Mouse (Mus musculus): ENCODE measurements around the gene Clasp2.

The Clasp2 gene

DNA sequence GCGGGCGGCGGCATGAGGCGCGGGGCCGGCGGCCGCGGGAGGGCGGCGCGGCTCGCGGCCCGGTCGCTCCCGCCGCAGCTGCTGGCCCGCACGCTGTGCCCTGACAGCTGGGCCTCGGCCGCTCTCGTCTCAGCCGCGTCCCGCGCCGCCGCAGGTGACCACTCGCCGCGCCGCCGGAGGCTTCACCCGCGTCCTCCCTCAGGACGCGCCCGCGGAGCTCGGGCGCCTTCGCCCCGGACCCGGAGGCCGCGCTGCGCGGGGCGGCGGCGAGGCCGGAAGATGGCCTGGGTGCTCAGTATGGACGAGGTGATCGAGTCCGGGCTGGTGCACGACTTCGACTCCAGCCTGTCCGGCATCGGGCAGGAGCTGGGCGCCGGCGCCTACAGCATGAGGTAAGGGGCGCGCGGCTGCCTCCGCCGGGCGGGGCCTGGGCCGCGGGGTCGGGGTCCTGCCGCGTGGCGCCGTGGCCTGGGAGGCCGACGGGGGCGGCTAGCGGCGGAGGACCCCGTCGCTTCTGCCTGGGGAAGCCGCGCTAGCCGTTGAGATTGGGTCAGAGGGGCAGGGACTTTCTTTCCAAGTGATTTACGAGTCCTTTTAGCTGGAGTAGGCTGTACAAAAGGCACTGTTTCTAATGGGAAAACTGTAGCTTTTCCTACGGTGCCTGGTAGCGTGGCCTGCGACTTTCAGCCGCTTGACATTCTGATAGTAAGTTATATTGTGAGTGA, 190.3 kb downstream of the Clasp2 start:
- peak; percentile 12 to 22 for DNase-seq (ENCODE audit: low spot score in 2 of 2)

DNA sequence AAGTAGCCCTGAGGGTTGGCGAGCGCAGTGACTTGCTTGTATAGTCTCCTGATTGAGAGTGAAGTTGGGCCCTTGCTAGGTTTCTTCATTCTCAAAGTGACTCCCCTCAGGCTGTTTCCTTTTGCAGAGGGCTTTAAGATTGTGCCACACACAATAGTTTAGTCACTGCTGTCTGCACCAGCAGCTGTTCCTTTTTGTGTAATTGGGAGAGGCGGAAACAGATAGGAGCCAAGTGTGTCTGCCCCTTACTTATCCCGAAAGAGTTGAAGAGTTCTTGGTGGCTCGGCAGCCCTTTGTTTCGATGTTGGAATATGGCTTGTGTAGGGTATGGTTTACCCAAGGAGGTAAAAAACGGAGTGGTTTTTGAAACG, 190.8 kb downstream of the Clasp2 start:
- DNase-seq (ENCODE audit: low spot score in 2 of 2): no peak

DNA sequence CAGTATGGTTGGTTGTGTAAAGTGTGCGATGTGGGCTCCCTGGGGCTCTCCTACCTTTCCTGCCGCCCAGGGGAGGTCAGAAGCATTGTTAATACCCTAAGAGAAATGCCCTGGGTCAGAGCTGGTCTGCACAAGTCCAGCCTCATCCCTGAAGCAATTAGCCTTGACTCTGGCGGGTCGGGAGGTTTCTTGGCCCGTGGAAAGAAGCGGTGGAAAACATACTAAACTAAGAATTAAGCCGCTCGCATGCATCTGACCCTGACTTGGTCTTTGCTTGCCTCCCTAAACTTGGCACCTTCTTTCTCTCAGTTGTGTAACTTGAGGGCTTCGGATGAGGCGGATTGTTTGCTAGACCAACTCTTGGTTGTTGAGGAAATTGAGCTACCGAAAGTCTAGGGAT, 191.2 kb downstream of the Clasp2 start:
- DNase-seq (ENCODE audit: low spot score in 2 of 2): no peak

DNA sequence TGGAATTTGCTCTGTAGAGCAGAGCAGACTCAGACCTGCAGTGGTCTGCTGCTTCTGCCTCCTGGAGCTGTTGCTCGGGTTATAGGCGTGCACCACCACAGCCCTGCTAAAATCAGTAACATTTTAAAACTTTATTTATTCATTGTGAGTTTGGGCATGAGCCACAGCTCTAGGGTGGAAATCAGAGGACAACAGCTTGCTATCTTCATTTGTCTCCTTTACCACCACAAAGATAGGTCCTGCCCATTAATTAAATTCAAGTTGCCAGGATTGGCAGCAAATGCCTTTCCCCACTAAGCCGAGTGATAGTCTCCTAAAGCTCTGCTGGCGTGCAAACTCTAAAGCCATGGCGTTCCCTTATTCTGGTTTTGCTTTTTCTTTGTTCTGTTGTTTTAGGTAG, 194.4 kb downstream of the Clasp2 start:
- no peak for DNase-seq (ENCODE audit: low spot score in 2 of 2)

DNA sequence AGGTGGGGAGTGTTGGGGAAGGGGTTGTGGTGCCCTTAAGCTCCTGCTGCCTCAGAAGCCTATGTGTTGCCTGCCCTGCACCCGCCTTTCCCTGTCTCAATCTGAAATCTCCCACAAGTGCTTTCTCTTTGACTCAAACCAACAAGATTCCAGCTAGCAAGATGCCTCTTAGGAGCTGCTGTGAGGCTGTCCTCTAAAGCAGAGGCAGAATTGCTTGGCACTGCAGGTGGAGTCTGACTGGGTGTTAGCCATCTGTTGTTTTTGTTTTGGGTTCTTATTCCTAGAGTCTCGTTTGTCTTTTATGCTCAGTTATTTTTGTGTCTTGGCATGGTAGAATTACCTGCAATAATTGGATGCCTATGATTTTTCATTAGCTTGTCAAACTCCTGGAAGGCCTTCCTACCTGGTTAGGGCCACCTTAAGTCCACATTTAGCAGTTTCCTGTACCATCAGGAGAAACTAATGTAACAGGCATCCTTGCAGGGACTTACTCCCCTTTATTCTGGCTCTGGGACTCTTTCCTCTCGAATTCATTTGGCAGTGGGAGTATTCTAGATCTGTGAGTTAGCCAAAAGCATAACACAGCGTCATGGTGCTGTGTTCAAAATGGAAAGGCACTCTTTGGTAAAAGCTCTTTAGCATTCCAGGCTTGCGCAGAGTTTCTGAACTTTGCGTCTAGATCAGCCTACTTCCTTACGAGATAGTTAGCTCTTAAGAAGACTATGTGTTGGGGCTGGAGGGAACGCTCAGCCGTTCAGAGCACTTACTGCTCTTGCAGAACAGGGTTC, 198.0 kb downstream of the Clasp2 start:
- no peak for DNase-seq (ENCODE audit: low spot score in 2 of 2)

DNA sequence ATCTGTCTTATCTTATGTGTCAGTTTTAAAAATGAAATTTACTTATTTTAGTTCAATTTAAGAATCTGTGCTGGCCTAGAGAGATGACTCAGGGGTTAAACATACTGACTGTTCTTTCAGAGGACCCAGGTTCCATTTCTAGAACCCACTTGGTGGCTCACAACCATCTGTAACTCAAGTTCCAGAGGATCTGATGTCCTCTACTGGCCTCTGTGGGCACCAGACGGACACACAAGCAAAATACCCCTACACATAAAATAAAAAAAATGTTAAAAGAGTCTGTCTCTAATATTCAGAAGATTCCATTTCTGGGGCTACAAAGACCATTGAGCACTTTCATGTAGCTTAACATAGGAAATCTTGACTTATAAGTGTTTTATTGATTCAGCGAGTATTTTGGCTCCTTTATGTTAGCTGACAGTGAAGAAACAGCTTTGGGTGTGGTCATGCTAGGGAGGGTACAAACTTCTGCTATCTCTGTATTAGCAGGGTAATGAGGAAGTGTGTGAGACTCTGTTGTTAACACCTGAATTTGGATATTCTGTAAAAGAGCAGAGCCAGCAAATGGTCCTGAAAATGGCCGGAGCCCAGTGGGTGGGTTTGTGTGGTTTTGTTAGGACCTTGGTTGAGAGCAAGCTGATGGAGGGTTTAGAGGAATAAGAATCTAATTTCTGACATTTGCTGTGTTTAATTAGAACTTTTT, 200.0 kb downstream of the Clasp2 start:
- no peak for DNase-seq (ENCODE audit: low spot score in 2 of 2)

DNA sequence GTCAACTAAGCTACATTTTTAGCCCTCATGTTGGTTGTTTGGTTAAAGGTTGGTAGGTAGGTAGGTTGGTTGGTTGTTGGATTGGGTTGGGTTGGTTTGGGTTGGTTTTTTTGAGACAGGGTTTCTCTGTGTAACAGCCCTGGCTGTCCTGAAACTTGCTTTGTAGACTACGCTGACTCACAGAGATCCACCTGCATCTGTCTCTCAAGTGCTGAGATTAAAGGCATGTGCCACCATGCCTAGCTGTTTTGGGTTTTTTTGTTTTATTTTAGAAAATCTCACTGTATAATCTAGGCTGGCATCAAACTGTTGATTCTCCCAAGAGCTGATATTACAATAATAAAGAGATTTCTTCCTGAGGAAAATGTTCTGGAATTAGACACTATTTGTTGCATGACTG, 202.1 kb downstream of the Clasp2 start:
- no peak for DNase-seq (ENCODE audit: low spot score in 2 of 2)

DNA sequence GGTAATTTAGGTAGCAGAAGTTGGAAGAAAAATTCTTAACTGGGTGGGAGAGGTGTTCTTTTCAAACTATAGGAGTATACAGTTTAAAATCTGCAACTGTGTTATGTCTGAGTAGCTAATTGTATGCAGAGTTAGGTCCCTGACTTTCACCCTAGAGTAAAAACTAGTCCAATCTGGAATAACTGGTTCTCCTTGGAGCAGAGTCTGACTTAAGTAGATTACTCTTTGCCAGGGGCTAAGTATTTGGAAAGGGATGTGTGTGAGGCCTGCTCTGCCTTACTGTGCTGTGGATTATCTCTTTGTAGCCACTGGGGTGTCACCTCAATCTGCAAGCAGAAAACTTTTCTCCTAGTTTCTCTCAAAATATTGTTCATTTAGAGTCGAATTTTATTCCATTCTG, 205.9 kb downstream of the Clasp2 start:
- no peak for DNase-seq (ENCODE audit: low spot score in 2 of 2)

DNA sequence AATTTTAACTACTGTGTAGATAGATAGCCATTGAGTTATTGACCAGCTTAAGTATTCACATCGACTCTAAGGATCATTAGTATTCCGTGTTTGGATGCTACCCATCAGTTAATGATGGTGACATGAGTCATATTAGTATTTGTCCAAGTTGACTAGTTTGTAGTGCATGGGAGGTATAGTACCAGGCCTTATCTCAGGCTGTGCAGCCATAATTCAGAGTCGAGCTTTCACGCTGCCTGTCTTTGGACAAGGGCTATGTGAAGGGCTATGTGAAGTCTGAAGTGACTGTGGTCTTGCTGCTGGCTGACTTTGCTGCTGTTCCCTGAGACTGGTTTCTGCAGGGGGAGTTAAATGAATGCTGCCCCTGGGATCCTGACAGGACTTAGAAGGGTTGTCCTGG, 216.5 kb downstream of the Clasp2 start:
- no peak for DNase-seq (ENCODE audit: low spot score in 2 of 2)

DNA sequence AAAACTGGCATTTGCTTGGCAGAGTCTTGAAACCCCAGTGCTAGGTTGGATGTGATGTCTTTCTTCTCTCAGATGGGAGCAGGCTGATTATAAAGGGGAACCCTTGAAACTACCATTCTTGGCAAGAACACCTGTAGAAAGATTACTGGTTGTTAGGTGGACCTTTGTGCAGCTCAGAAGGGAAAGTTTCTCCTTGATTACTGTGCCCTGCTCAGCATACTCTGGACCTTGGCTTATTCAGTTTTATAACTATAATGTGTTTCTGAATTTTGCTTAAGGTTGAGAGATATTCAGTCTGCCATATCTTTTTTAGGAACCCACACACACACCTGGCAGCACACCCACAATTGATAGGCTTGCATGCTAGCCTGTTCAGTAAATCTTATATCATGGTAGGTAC, 222.4 kb downstream of the Clasp2 start:
- DNase-seq (ENCODE audit: low spot score in 2 of 2): no peak

DNA sequence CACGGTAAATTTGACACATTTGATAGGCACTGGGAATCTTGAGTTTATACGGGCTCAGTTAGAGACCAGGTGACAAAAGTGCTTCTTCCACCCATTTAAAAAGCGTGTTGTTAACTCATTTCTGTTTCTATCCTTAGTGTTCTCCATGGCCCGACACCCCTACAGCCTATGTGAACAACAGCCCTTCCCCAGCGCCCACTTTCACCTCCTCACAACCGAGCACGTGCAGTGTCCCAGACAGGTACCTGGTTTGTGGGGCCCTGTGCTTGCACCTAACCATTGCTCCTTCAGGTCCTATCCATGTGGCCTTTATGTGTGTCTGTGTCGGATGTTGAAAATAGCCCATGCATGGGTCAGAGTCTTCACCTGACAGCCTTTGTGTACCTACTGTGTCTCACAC, 223.1 kb downstream of the Clasp2 start:
- DNase-seq (ENCODE audit: low spot score in 2 of 2): no peak

DNA sequence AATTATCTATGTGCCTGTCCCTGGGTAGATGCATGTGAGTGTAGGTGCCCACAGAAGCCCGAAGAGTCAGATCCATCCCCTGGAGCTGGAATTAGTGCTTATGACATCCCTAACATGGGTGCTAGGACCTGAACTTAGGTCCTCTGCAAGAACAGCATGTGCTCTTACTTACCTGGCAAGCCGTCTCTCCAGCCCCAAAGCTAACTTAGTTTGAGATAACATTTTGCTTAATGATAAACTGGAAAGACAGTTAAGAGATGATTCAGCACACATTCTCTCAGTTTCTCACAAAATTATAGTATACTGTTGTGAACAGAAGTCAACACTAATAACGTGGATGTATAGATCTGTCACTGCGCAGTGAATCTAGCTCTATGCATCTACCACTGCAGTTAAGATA, 225.6 kb downstream of the Clasp2 start:
- DNase-seq (ENCODE audit: low spot score in 2 of 2): no peak

DNA sequence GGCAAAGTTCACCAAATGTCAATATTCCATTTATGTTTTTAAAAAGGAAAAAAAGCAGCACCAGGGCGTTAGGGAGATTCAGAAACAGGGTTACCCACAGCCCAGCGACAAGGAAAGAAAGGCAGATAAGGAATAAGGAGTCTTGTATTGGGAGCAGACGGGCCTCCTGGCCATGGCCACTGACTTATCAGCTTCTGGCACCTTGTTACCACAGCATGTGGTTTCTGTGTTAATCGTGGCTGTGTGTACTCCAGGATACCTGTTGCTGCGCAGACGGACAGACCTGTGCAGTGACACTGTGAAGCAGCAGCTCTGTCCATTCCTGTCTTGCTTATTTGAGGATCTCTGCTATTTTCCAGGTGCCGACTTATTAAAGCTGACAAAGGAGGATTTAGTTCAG, 227.7 kb downstream of the Clasp2 start:
- peak; percentile 56 to 68 for DNase-seq (ENCODE audit: low spot score in 2 of 2)

Measured in spleen, postnatal 14 days (tissue).